Mouse (Mus musculus) liver, postnatal 0 days (tissue): Measurements from ENCODE around the gene U90926.

Experiments
- CTCF ChIP-seq: sonication (generic); IDR thresholded peaks from 2 replicates; pipeline ENCODE4 v1.5.1; 2016; ENCODE audit warnings: antibody characterized with exemption, low read depth
- EP300 ChIP-seq: IDR thresholded peaks from 2 replicates; pipeline ENCODE4 v1.6.1; 2016; ENCODE audit warnings: antibody characterized with exemption, low read depth, mild to moderate bottlenecking

- TF ChIP-seq CTCF (no peak), EP300 (no peak)
These were observed 26.2 kb downstream of the U90926 start for GRCm38 (mm10) chr5:92188881-92189483.
